Mouse (Mus musculus) cerebellum, adult 9-11 months (tissue): ENCODE data around the gene Slc25a5.

Experiments used
- DNase-seq: peaks from one replicate; pipeline ENCODE4 v3.0.0; 2022

Gene Slc25a5

GRCm38 (mm10) chrX:36841698-36842097, 46.2 kb downstream of the Slc25a5 start:
- DNase-seq: no peak

DNA sequence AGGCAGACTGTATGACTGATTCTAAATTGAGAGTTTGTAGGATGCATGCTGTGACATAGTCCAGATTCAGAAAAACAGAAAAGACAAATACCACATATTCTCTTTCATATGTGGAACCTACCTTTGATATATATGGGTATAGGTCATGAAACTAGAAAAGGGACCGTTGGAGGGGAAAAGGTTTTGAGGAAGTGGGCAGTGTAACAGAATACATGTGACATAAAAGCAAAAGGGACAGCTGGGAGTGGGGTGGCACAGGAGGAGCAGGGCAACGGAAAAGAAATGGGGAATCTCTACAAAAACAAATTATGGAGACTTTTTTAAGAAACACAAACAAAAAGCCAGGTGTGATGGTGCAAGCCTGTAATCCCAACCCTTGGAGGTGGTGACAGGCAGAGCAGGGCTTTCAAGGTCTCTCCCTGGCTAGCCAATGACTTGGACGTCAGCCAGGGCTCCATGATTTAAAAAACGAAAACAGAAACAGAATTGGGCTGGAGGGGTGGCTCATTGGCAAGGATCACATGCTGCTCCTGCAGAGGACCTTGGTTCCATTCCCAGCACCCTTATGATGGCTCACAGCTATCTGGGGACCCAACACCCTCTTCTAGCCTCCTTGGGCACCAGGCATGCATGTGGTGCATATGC, 48.0 kb downstream of the Slc25a5 start:
- no peak for DNase-seq

DNA sequence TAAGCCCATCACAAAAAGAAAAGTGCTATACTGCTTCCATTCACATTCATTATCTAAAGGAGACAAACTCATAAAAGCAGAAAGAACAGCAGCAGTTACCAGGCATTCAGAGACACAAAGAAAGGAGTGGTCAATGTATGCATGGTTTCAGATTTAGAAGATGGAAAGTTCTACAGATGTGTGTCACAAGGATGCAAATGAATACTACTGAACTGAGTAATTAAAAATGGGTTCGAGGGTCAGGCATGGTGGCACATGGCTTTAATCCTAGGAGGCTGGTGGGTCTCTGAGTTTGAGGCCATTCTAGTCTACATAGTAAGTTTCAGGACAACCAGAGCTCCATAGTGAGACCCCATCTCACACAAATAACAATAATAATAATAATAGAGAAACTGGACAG, 51.7 kb downstream of the Slc25a5 start:
- DNase-seq: no peak
